Mouse (Mus musculus): Measurements from ENCODE around the gene Capn7. TPM values are rescaled to one million over a fixed set of nuclear protein-coding genes. Genes with fewer than 3 reads are reported as not detected.

Capn7 gene
- polyA plus RNA-seq, 1 experiment = 46.0 TPM

GRCm38 (mm10) chr14:31400246-31400645 is 63.8 kb downstream of the Capn7 start:
- peaks cover 25% of the 10 kb centered on the region for H3K4me1 ChIP-seq (ENCODE audit: control insufficient read depth, insufficient read depth, low read length)
- peak overlapping the region; percentile 63; the same call in 1 of the 2 replicates for H3K27ac ChIP-seq (ENCODE audit: insufficient read depth, low read length)
- TF ChIP-seq CTCF (IDR thresholded peaks at IDR 0.05; ENCODE audit: borderline replicate concordance, insufficient read depth, low read length) = no peak
- TF ChIP-seq POLR2A (IDR thresholded peaks at IDR 0.05; ENCODE audit: low read depth, low read length) = no peak
- no peak overlapping the region for H3K4me3 ChIP-seq (ENCODE audit: insufficient read depth, low read length)

GRCm38 (mm10) chr14:31400896-31401295 is 64.5 kb downstream of the Capn7 start:
- peaks cover 28% of the 10 kb centered on the region for H3K4me1 ChIP-seq (ENCODE audit: control insufficient read depth, insufficient read depth, low read length)
- no peak overlapping the region for H3K4me3 ChIP-seq (ENCODE audit: insufficient read depth, low read length)
- peak overlapping the region; percentile 63 for H3K27ac ChIP-seq (ENCODE audit: insufficient read depth, low read length)
- TF ChIP-seq POLR2A (IDR thresholded peaks at IDR 0.05; ENCODE audit: low read depth, low read length) = no peak
- TF ChIP-seq CTCF (IDR thresholded peaks at IDR 0.05; ENCODE audit: borderline replicate concordance, insufficient read depth, low read length) = no peak

GRCm38 (mm10) chr14:31401918-31402427 is 65.5 kb downstream of the Capn7 start:
- no peak overlapping the region for H3K4me3 ChIP-seq (ENCODE audit: insufficient read depth, low read length)
- TF ChIP-seq POLR2A (IDR thresholded peaks at IDR 0.05; ENCODE audit: low read depth, low read length) = no peak
- no peak for TF ChIP-seq CTCF (IDR thresholded peaks at IDR 0.05; ENCODE audit: borderline replicate concordance, insufficient read depth, low read length)
- H3K4me1 ChIP-seq (ENCODE audit: control insufficient read depth, insufficient read depth, low read length) = peaks cover 29% of the 10 kb centered on the region
- H3K27ac ChIP-seq (ENCODE audit: insufficient read depth, low read length) = 0 out of 2 replicates have a peak overlapping the region, but pooled peaks have one; percentile 83

GRCm38 (mm10) chr14:31402693-31403092 is 66.3 kb downstream of the Capn7 start:
- peak overlapping the region; percentile 83; the same call in 1 of the 2 replicates for H3K27ac ChIP-seq (ENCODE audit: insufficient read depth, low read length)
- H3K4me3 ChIP-seq (ENCODE audit: insufficient read depth, low read length) = no peak overlapping the region
- TF ChIP-seq POLR2A (IDR thresholded peaks at IDR 0.05; ENCODE audit: low read depth, low read length) (no peak), CTCF (IDR thresholded peaks at IDR 0.05; ENCODE audit: borderline replicate concordance, insufficient read depth, low read length) (no peak)
- peaks cover 29% of the 10 kb centered on the region for H3K4me1 ChIP-seq (ENCODE audit: control insufficient read depth, insufficient read depth, low read length)

GRCm38 (mm10) chr14:31403556-31403955 is 67.1 kb downstream of the Capn7 start:
- Histone ChIP-seq H3K27ac (ENCODE audit: insufficient read depth, low read length) (peak overlapping the region; percentile 83), H3K4me1 (ENCODE audit: control insufficient read depth, insufficient read depth, low read length) (peaks cover 29% of the 10 kb centered on the region), H3K4me3 (ENCODE audit: insufficient read depth, low read length) (no peak overlapping the region)
- TF ChIP-seq CTCF (IDR thresholded peaks at IDR 0.05; ENCODE audit: borderline replicate concordance, insufficient read depth, low read length) (no peak), POLR2A (IDR thresholded peaks at IDR 0.05; ENCODE audit: low read depth, low read length) (no peak)

GRCm38 (mm10) chr14:31403995-31404394 is 67.6 kb downstream of the Capn7 start:
- H3K4me1 ChIP-seq (ENCODE audit: control insufficient read depth, insufficient read depth, low read length) = peaks cover 29% of the 10 kb centered on the region

GRCm38 (mm10) chr14:31404663-31405062 is 68.2 kb downstream of the Capn7 start:
- TF ChIP-seq CTCF (IDR thresholded peaks at IDR 0.05; ENCODE audit: borderline replicate concordance, insufficient read depth, low read length) = no peak
- TF ChIP-seq POLR2A (IDR thresholded peaks at IDR 0.05; ENCODE audit: low read depth, low read length) = no peak
- peak overlapping the region; percentile 98 for H3K27ac ChIP-seq (ENCODE audit: insufficient read depth, low read length)
- H3K4me3 ChIP-seq (ENCODE audit: insufficient read depth, low read length) = no peak overlapping the region
- peaks cover 29% of the 10 kb centered on the region for H3K4me1 ChIP-seq (ENCODE audit: control insufficient read depth, insufficient read depth, low read length)

More at GRCm38 (mm10) chr14:31403995-31404394, 67.6 kb downstream of the Capn7 start:
- Histone ChIP-seq H3K4me3 (ENCODE audit: insufficient read depth, low read length) (no peak overlapping the region), H3K27ac (ENCODE audit: insufficient read depth, low read length) (peak overlapping the region; percentile 98)
- TF ChIP-seq CTCF (IDR thresholded peaks at IDR 0.05; ENCODE audit: borderline replicate concordance, insufficient read depth, low read length) (no peak), POLR2A (IDR thresholded peaks at IDR 0.05; ENCODE audit: low read depth, low read length) (no peak)

GRCm38 (mm10) chr14:31405652-31406051 is 69.2 kb downstream of the Capn7 start:
- H3K27ac ChIP-seq (ENCODE audit: insufficient read depth, low read length) = no peak overlapping the region
- no peak overlapping the region for H3K4me3 ChIP-seq (ENCODE audit: insufficient read depth, low read length)
- TF ChIP-seq POLR2A (IDR thresholded peaks at IDR 0.05; ENCODE audit: low read depth, low read length) (no peak), CTCF (IDR thresholded peaks at IDR 0.05; ENCODE audit: borderline replicate concordance, insufficient read depth, low read length) (no peak)
- peaks cover 26% of the 10 kb centered on the region for H3K4me1 ChIP-seq (ENCODE audit: control insufficient read depth, insufficient read depth, low read length)

- H3K4me3 ChIP-seq (ENCODE audit: insufficient read depth, low read length) = no peak overlapping the region
- H3K27ac ChIP-seq (ENCODE audit: insufficient read depth, low read length) = no peak overlapping the region
- H3K4me1 ChIP-seq (ENCODE audit: control insufficient read depth, insufficient read depth, low read length) = peaks cover 21% of the 10 kb centered on the region
- TF ChIP-seq POLR2A (IDR thresholded peaks at IDR 0.05; ENCODE audit: low read depth, low read length) = no peak
- TF ChIP-seq CTCF (IDR thresholded peaks at IDR 0.05; ENCODE audit: borderline replicate concordance, insufficient read depth, low read length) = no peak
Measured at GRCm38 (mm10) chr14:31406154-31406810, 69.8 kb downstream of the Capn7 start.

- Histone ChIP-seq H3K4me1 (ENCODE audit: control insufficient read depth, insufficient read depth, low read length) (peaks cover 17% of the 10 kb centered on the region), H3K4me3 (ENCODE audit: insufficient read depth, low read length) (no peak overlapping the region), H3K27ac (ENCODE audit: insufficient read depth, low read length) (no peak overlapping the region)
- TF ChIP-seq CTCF (IDR thresholded peaks at IDR 0.05; ENCODE audit: borderline replicate concordance, insufficient read depth, low read length) = no peak
- TF ChIP-seq POLR2A (IDR thresholded peaks at IDR 0.05; ENCODE audit: low read depth, low read length) = no peak
Measured at GRCm38 (mm10) chr14:31407208-31407607, 70.8 kb downstream of the Capn7 start.
